Mouse (Mus musculus) lung, embryonic 14.5 days (tissue): ENCODE results near the gene Gcm2. TPM values are rescaled to one million over a fixed set of nuclear protein-coding genes. Genes with fewer than 3 reads are reported as not detected.

Experiments used
- ATAC-seq: fragments of 200-750 bp; cut with Nextera tagmentation; 2 replicates; pipeline ENCODE4 v1.8.0; 2017; ENCODE audit warnings: mild to moderate bottlenecking, moderate TSS enrichment, moderate library complexity; ENCODE audit not compliant: insufficient read depth
- DNase-seq: peaks from one replicate; pipeline ENCODE4 v3.0.0-alpha.2; 2015
- H3K27ac ChIP-seq: fragments of 300-500 bp; sonication (generic); 2 replicates; pipeline ENCODE4 v1.5.1; 2014; ENCODE audit warnings: low read depth, mild to moderate bottlenecking, moderate library complexity
- H3K27me3 ChIP-seq: fragments of 300-500 bp; sonication (generic); 2 replicates; pipeline ENCODE4 v1.6.1; 2014; ENCODE audit warnings: low read length, control low read depth; ENCODE audit not compliant: insufficient read depth
- H3K36me3 ChIP-seq: fragments of 300-500 bp; sonication (generic); 2 replicates; pipeline ENCODE4 v1.6.1; 2014; ENCODE audit warnings: control low read depth; ENCODE audit not compliant: insufficient read depth
- H3K4me1 ChIP-seq: fragments of 300-500 bp; sonication (generic); 2 replicates; pipeline ENCODE4 v1.6.1; 2014; ENCODE audit warnings: antibody characterized with exemption, control low read depth; ENCODE audit not compliant: insufficient read depth
- H3K4me2 ChIP-seq: fragments of 300-500 bp; sonication (generic); 2 replicates; pipeline ENCODE4 v1.6.1; 2014; ENCODE audit warnings: mild to moderate bottlenecking
- H3K4me3 ChIP-seq: fragments of 300-500 bp; sonication (generic); 2 replicates; pipeline ENCODE4 v1.5.1; 2014; ENCODE audit warnings: low read depth, low read length
- H3K9ac ChIP-seq: fragments of 300-500 bp; sonication (generic); 2 replicates; pipeline ENCODE4 v1.6.1; 2014
- H3K9me3 ChIP-seq: fragments of 300-500 bp; sonication (generic); 2 replicates; pipeline ENCODE4 v1.6.1; 2016; ENCODE audit warnings: low read depth, low read length, control low read depth
- CTCF ChIP-seq: IDR thresholded peaks from 2 replicates; pipeline ENCODE4 v1.5.1; 2016; ENCODE audit warnings: antibody characterized with exemption, low read depth
- WGBS: fragments of 180-500 bp; shearing (Covaris S2); extraction: QIAGEN DNeasy Blood & Tissue Kit; methylation state at CpG from one replicate; pipeline ENCODE4 v1.1.7; 2014; 5-methylcytosine and 5-hydroxymethylcytosine counted together
- polyA plus RNA-seq: library from polyadenylated mRNA; unstranded; fragments of >200 nt; fragmentation: Nextera tagmentation; extraction: Ambion mirVana; gene quantifications from 2 replicates; pipeline ENCODE4 v1.2.1, GENCODE M21; 2014

Gcm2 gene
- polyA plus RNA-seq: not detected in 2 replicates

GRCm38 (mm10) chr13:41110935-41111334 is at the start of gene Gcm2:
Gene Gcm2, minus strand, starts transcription at chr13:41111035.
- Histone ChIP-seq H3K27me3 (0 out of 2 replicates have a peak, but pooled peaks cover 8% of the 10 kb centered on the region), H3K9ac (no peak within 1 kb of the TSS), H3K4me3 (no peak within 1 kb of the TSS), H3K36me3 (no peaks in the 10 kb centered on the region), H3K9me3 (no peaks in the 10 kb centered on the region), H3K27ac (no peak within 1 kb of the TSS), H3K4me2 (no peak within 1 kb of the TSS), H3K4me1 (no peaks in the 10 kb centered on the region)
- no peak for ATAC-seq
- DNase-seq: no peak
- WGBS: 57% methylated on average over 3 of the region's 3 CpGs
- no peak for TF ChIP-seq CTCF

DNA sequence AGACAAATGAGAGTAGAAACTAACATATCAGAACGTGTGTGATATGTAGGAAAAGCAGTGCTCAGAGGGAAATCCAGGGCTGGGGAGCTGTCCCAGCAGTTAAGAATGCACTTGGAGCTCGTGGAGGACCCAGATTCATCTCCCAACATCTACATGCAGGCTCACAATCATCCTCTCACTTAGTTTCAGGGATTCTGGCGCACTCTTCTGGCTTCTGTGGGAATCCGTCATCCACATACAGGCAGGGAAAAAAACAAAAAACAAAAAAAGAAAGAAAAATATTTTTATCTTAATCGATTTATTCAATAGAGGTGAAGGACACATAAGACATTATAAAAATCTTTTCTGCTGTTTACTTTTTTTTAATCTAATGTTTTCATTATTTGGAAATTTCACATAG is 47.6 kb upstream of the Gcm2 start:
- no peak overlapping the region for H3K4me3 ChIP-seq
- WGBS: 47% methylated on average over 5 of the region's 5 CpGs
- TF ChIP-seq CTCF: no peak
- ATAC-seq: no peak
- H3K36me3 ChIP-seq: no peaks in the 10 kb centered on the region
- no peaks in the 10 kb centered on the region for H3K9me3 ChIP-seq
- H3K4me1 ChIP-seq: no peaks in the 10 kb centered on the region
- peak; percentile 27 for DNase-seq
- H3K27ac ChIP-seq: no peak overlapping the region
- no peak overlapping the region for H3K9ac ChIP-seq
- no peak overlapping the region for H3K4me2 ChIP-seq
- no peaks in the 10 kb centered on the region for H3K27me3 ChIP-seq

DNA sequence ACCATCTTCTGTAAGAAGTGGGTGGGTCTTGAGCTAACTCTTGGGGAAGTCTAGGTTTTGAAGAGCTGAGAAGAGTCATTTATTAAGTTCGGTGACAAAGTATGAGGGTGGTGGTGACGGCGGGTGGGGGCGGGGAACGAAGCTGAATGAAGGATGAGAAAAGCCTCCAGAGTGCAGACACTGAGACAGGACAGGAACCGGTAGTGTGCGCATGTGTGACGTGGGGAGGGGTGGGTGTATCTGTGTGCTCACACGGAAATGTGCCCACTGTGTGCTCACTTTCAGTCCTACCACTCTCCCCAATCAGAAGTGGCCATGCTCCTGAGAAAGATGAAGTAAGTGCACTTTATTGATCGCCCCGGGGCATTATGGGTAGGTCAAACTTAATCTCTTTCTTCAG is 42.3 kb upstream of the Gcm2 start:
- Histone ChIP-seq H3K4me3 (no peak overlapping the region), H3K4me2 (no peak overlapping the region), H3K27me3 (no peaks in the 10 kb centered on the region), H3K9ac (no peak overlapping the region), H3K9me3 (no peaks in the 10 kb centered on the region), H3K4me1 (no peaks in the 10 kb centered on the region), H3K27ac (no peak overlapping the region), H3K36me3 (no peaks in the 10 kb centered on the region)
- no peak for ATAC-seq
- WGBS: 75% methylated on average over 11 of the region's 11 CpGs
- no peak for TF ChIP-seq CTCF
- no peak for DNase-seq

GRCm38 (mm10) chr13:41146271-41146670 is 35.4 kb upstream of the Gcm2 start:
- Histone ChIP-seq H3K9me3 (no peaks in the 10 kb centered on the region), H3K36me3 (no peaks in the 10 kb centered on the region), H3K27me3 (no peaks in the 10 kb centered on the region), H3K27ac (no peak overlapping the region), H3K4me2 (no peak overlapping the region), H3K4me3 (no peak overlapping the region), H3K4me1 (no peaks in the 10 kb centered on the region), H3K9ac (no peak overlapping the region)
- DNase-seq: peak; percentile 82
- no peak for ATAC-seq
- WGBS: 78% methylated on average over 10 of the region's 10 CpGs
- peak; percentile 80 for TF ChIP-seq CTCF

- Histone ChIP-seq H3K36me3 (no peaks in the 10 kb centered on the region), H3K4me2 (no peak overlapping the region), H3K9ac (no peak overlapping the region), H3K4me3 (no peak overlapping the region), H3K27ac (no peak overlapping the region), H3K27me3 (no peaks in the 10 kb centered on the region), H3K4me1 (no peaks in the 10 kb centered on the region), H3K9me3 (no peaks in the 10 kb centered on the region)
- DNase-seq (no peak), ATAC-seq (no peak)
- TF ChIP-seq CTCF: no peak
- WGBS: 56% methylated on average over 6 of the region's 6 CpGs
Observed at GRCm38 (mm10) chr13:41145433-41145970, 34.7 kb upstream of the Gcm2 start.

DNA sequence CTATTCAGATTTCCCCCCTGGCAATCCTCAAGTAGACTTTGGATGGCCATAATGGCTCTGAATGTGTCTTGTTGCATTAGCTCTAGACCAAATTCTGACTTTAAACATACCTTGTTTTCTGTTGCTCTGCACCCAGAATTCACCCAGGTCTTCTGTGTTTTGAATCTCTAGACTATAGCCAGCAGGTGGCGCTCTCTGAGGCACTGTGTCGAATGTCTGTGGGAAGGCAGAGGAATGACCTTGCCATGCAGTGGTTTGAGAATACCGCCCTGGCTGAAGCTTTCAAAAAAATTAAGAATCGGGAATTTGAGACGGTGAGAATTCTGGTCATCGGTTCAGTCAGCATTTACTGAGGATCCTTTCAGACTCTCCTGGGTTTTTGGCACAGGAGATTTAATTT is 24.1 kb upstream of the Gcm2 start:
- WGBS: 4% methylated on average over 6 of the region's 6 CpGs
- Histone ChIP-seq H3K4me1 (no peaks in the 10 kb centered on the region), H3K9ac (no peak overlapping the region), H3K9me3 (no peaks in the 10 kb centered on the region), H3K4me3 (no peak overlapping the region), H3K27me3 (no peaks in the 10 kb centered on the region), H3K4me2 (no peak overlapping the region), H3K27ac (no peak overlapping the region), H3K36me3 (no peaks in the 10 kb centered on the region)
- TF ChIP-seq CTCF: peak; percentile 81
- no peak for ATAC-seq
- DNase-seq: peak; percentile 87

DNA sequence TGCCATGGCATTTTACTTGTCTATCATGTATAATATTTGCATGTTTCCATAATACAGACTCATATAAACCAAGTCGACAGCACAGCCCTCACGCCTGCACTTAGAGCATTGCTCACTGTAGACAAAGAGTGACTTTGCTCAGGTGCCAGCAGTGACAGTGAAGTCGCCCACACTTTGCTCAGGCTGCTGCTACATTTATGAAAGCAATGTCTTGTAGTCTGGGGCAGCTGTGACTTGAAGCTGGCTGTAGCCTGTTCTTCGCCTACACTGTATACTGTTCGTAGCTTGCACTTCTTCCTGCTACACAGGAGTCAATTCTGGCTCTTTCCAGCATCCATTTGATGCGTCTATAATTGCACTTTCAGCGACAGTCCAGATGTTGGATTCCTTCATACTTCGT is 18.2 kb upstream of the Gcm2 start:
- no peaks in the 10 kb centered on the region for H3K9me3 ChIP-seq
- no peak overlapping the region for H3K4me3 ChIP-seq
- H3K36me3 ChIP-seq: no peaks in the 10 kb centered on the region
- no peak overlapping the region for H3K27ac ChIP-seq
- 76% methylated on average over 8 of the region's 8 CpGs for WGBS
- no peak overlapping the region for H3K4me2 ChIP-seq
- ATAC-seq (no peak), DNase-seq (no peak)
- H3K4me1 ChIP-seq: no peaks in the 10 kb centered on the region
- H3K9ac ChIP-seq: no peak overlapping the region
- H3K27me3 ChIP-seq: no peaks in the 10 kb centered on the region
- TF ChIP-seq CTCF: no peak

GRCm38 (mm10) chr13:41128326-41128725 is 17.5 kb upstream of the Gcm2 start:
- Histone ChIP-seq H3K9me3 (no peaks in the 10 kb centered on the region), H3K36me3 (no peaks in the 10 kb centered on the region), H3K27me3 (no peaks in the 10 kb centered on the region), H3K4me3 (no peak overlapping the region), H3K4me2 (no peak overlapping the region), H3K27ac (no peak overlapping the region), H3K9ac (no peak overlapping the region), H3K4me1 (no peaks in the 10 kb centered on the region)
- DNase-seq: no peak
- WGBS: 75% methylated on average over 8 of the region's 8 CpGs
- ATAC-seq: no peak
- TF ChIP-seq CTCF: no peak
